In genomic region chr14:24785452-24785851, GRCm38 (mm10) we compare ENCODE assay signal across 22 mouse cellular contexts.
A peak's percentile ranks its signal among the peaks of the same experiment; 100 is the strongest.
DNase-seq lines count a peak whose midpoint lies in the region; ATAC-seq and TF ChIP-seq lines count a peak whose summit lies in the region.
"Had no signal": no experiment of that assay in that cellular context is flagged by ENCODE, and none has a peak within 500 bp of the region (broad histone marks: within the 10 kb centered on the region; RNA-seq: fewer than 3 reads in every experiment).

No protein-coding gene starts in this region.

- no peaks in the 10 kb centered on the region for H3K9me3 ChIP-seq in embryonic facial prominence, embryonic 15.5 days (replicated peaks)
- no peaks in the 10 kb centered on the region for H3K9me3 ChIP-seq in midbrain, postnatal 0 days (ENCODE audit: low read length)
- H3K9me3 ChIP-seq: forebrain, embryonic 13.5 days; forebrain, embryonic 15.5 days had no signal

- no peak overlapping the region for H3K9ac ChIP-seq in embryonic facial prominence, embryonic 15.5 days
- no peak overlapping the region for H3K9ac ChIP-seq in midbrain, postnatal 0 days (replicated peaks; ENCODE audit: low read length, poor library complexity, severe bottlenecking)
- H3K9ac ChIP-seq: forebrain, embryonic 13.5 days; forebrain, embryonic 15.5 days; forebrain, postnatal 0 days had no signal

- H3K4me1 ChIP-seq in embryonic facial prominence, embryonic 15.5 days: peaks cover 12% of the 10 kb centered on the region
- peaks cover 3% of the 10 kb centered on the region; the same call in 1 of the 2 replicates for H3K4me1 ChIP-seq in midbrain, postnatal 0 days (ENCODE audit: insufficient read depth, low read length)

- no peaks in the 10 kb centered on the region for H3K27me3 ChIP-seq in Patski
- no peaks in the 10 kb centered on the region for H3K27me3 ChIP-seq in embryonic facial prominence, embryonic 15.5 days
- no peaks in the 10 kb centered on the region for H3K27me3 ChIP-seq in midbrain, postnatal 0 days (ENCODE audit: insufficient read depth, low read length)
- H3K27me3 ChIP-seq: forebrain, embryonic 13.5 days; forebrain, embryonic 15.5 days had no signal

- CTCF ChIA-PET in Patski (lab: Charles Lee): no interaction called here

- H3K36me3 ChIP-seq in embryonic facial prominence, embryonic 15.5 days: no peaks in the 10 kb centered on the region
- no peaks in the 10 kb centered on the region for H3K36me3 ChIP-seq in midbrain, postnatal 0 days (ENCODE audit: insufficient read depth, low read length)
- H3K36me3 ChIP-seq: forebrain, embryonic 15.5 days; G1E had no signal

- POLR2A ChIA-PET in Patski (lab: Charles Lee): no interaction called here

- no peak for ATAC-seq in CD4-positive, CD25-positive, alpha-beta regulatory T cell, adult 4 months
- ATAC-seq in Patski: peak; percentile 60
- ATAC-seq in embryonic facial prominence, embryonic 15.5 days (ENCODE audit: insufficient number of reproducible peaks, low FRiP score, low TSS enrichment, low read depth): no peak
- ATAC-seq in midbrain, postnatal 0 days (ENCODE audit: low FRiP score): no peak
- ATAC-seq: forebrain, embryonic 13.5 days; forebrain, embryonic 15.5 days; forebrain, postnatal 0 days had no signal

- WGBS in embryonic facial prominence, embryonic 15.5 days: 41% methylated on average over 5 of the region's 5 CpGs
- WGBS in midbrain, postnatal 0 days: 82% methylated on average over 5 of the region's 5 CpGs

- no peak overlapping the region for H3K4me3 ChIP-seq in embryonic facial prominence, embryonic 15.5 days (replicated peaks)
- no peak overlapping the region for H3K4me3 ChIP-seq in midbrain, postnatal 0 days (ENCODE audit: low read depth, low read length)
- H3K4me3 ChIP-seq: forebrain, embryonic 13.5 days; forebrain, embryonic 15.5 days had no signal

- H3K4me2 ChIP-seq in embryonic facial prominence, embryonic 15.5 days (replicated peaks): no peak overlapping the region
- H3K4me2 ChIP-seq in midbrain, postnatal 0 days (ENCODE audit: low read depth, low read length, poor library complexity, severe bottlenecking): no peak overlapping the region
- H3K4me2 ChIP-seq: forebrain, embryonic 13.5 days; forebrain, embryonic 15.5 days had no signal

- DNase-seq in CD4-positive, CD25-positive, alpha-beta regulatory T cell, adult 2 months (ENCODE audit: low read depth, low spot score): peak; percentile 20
- DNase-seq in CD4-positive helper T cell, adult 2 months (ENCODE audit: low read depth, low spot score): peak; percentile 30
- no peak for DNase-seq in Patski (ENCODE audit: low read depth, low spot score)
- DNase-seq in embryo, embryonic 11 days: no peak
- no peak for DNase-seq in frontal cortex, postnatal 10 days (ENCODE audit: low spot score in 2 of 2)
- no peak for DNase-seq in midbrain, postnatal 0 days (ENCODE audit: low spot score)
- DNase-seq: adrenal gland, adult 2 months; adrenal gland, postnatal 10 days; adrenal gland, postnatal 25 days; B cell, adult 2 months; cerebellum, adult 11 months; cerebellum, adult 18-20 months; cerebellum, adult 8-10 months; cerebellum, adult 9-11 months; cerebellum, postnatal 14 days; cerebellum, postnatal 36 days; forebrain, postnatal 0 days had no signal

- peak overlapping the region; percentile 75 for H3K27ac ChIP-seq in embryonic facial prominence, embryonic 15.5 days (replicated peaks)
- no peak overlapping the region for H3K27ac ChIP-seq in midbrain, postnatal 0 days (ENCODE audit: low read depth, low read length)
- H3K27ac ChIP-seq: forebrain, embryonic 13.5 days; forebrain, embryonic 15.5 days had no signal

- TF ChIP-seq CTCF in Patski (IDR thresholded peaks at IDR 0.05): no peak
- TF ChIP-seq CTCF in midbrain, postnatal 0 days (IDR thresholded peaks at IDR 0.05): no peak

- in situ Hi-C loops in Patski (cut with MboI; ENCODE audit: low pct_unique_long_range_greater_than_20kb): no loop called here

Comparison
In these comparisons a context has a peak if more than half of its experiments do, and no peak if none do; other contexts are left out.
1. DNase-seq: peak in CD4-positive, CD25-positive, alpha-beta regulatory T cell, adult 2 months (single experiment) and CD4-positive helper T cell, adult 2 months (single experiment); none in Patski (single experiment), embryo, embryonic 11 days (single experiment), frontal cortex, postnatal 10 days (0 of 2) and midbrain, postnatal 0 days (single experiment).